Mouse (Mus musculus): Measurements from ENCODE around the gene Vmn1r209.
"Not testable (repeated sequence)": the region's sequence is repeated elsewhere in the genome, so short reads cannot be mapped to it uniquely, and the experiment has no call there.

The Vmn1r209 gene

GRCm38 (mm10) chr13:22809582-22809981 is at the start of gene Vmn1r209:
Vmn1r209 (minus strand) TSS chr13:22809682.
- not testable (repeated sequence) for DNase-seq (ENCODE audit: low spot score in 2 of 2)

GRCm38 (mm10) chr13:22857461-22857860 is 48.0 kb upstream of the Vmn1r209 start, which contains the start of gene Vmn1r211:
Vmn1r211 (minus strand) TSS chr13:22857561.
- DNase-seq (ENCODE audit: low spot score in 2 of 2), result no peak

- no peak for DNase-seq (ENCODE audit: low spot score in 2 of 2)
Observed at GRCm38 (mm10) chr13:22854760-22855159, 45.3 kb upstream of the Vmn1r209 start.

- DNase-seq (ENCODE audit: low spot score in 2 of 2), result no peak
Observed at GRCm38 (mm10) chr13:22846798-22847197, 37.3 kb upstream of the Vmn1r209 start.

GRCm38 (mm10) chr13:22844304-22844703 is 34.8 kb upstream of the Vmn1r209 start:
- not testable (repeated sequence) for DNase-seq (ENCODE audit: low spot score in 2 of 2)

GRCm38 (mm10) chr13:22831248-22831647 is 21.8 kb upstream of the Vmn1r209 start, which contains the start of gene Vmn1r210:
Vmn1r210 (minus strand) TSS chr13:22831348.
- no peak for DNase-seq (ENCODE audit: low spot score in 2 of 2)

GRCm38 (mm10) chr13:22829395-22829794 is 19.9 kb upstream of the Vmn1r209 start:
- not testable (repeated sequence) for DNase-seq (ENCODE audit: low spot score in 2 of 2)

- not testable (repeated sequence) for DNase-seq (ENCODE audit: low spot score in 2 of 2)
Observed at GRCm38 (mm10) chr13:22821601-22822000, 12.1 kb upstream of the Vmn1r209 start.

GRCm38 (mm10) chr13:22788096-22788495 is 21.4 kb downstream of the Vmn1r209 start:
- DNase-seq (ENCODE audit: low spot score in 2 of 2), result not testable (repeated sequence)

- DNase-seq (ENCODE audit: low spot score in 2 of 2), result not testable (repeated sequence)
Observed at GRCm38 (mm10) chr13:22784159-22784558, 25.3 kb downstream of the Vmn1r209 start.

GRCm38 (mm10) chr13:22777300-22777699 is 32.2 kb downstream of the Vmn1r209 start, which contains the start of gene Vmn1r208:
Vmn1r208 (minus strand) TSS chr13:22777400.
- DNase-seq (ENCODE audit: low spot score in 2 of 2), result not testable (repeated sequence)

- not testable (repeated sequence) for DNase-seq (ENCODE audit: low spot score in 2 of 2)
Observed at GRCm38 (mm10) chr13:22771592-22771991, 37.9 kb downstream of the Vmn1r209 start.

Measured in spleen, postnatal 4 days (tissue).